Mouse (Mus musculus) myocyte (in vitro differentiated cells): ENCODE measurements around the gene Hivep2.

Source experiments
- CEBPB ChIP-seq: IDR thresholded peaks from 2 replicates; pipeline ENCODE4 v1.6.1; 2011; ENCODE audit warnings: mild to moderate bottlenecking, moderate library complexity; ENCODE audit not compliant: poor library complexity, insufficient read depth, severe bottlenecking
- MAX ChIP-seq: IDR thresholded peaks from one replicate; pipeline ENCODE4 v1.6.1; 2011; ENCODE audit warnings: low read depth, mild to moderate bottlenecking, control low read depth
- POLR2A ChIP-seq: IDR thresholded peaks from one replicate; pipeline ENCODE4 v1.6.1; 2011; ENCODE audit warnings: low read depth, mild to moderate bottlenecking, control low read depth, moderate library complexity; ENCODE audit not compliant: insufficient read length
- TCF12 ChIP-seq: IDR thresholded peaks from one replicate; pipeline ENCODE4 v1.6.1; 2011; ENCODE audit warnings: mild to moderate bottlenecking, control low read depth; ENCODE audit not compliant: poor library complexity, insufficient read depth, severe bottlenecking
- USF1 ChIP-seq: IDR thresholded peaks from one replicate; pipeline ENCODE4 v1.6.1; 2011; ENCODE audit warnings: low read depth, mild to moderate bottlenecking, control low read depth, moderate library complexity

DNA sequence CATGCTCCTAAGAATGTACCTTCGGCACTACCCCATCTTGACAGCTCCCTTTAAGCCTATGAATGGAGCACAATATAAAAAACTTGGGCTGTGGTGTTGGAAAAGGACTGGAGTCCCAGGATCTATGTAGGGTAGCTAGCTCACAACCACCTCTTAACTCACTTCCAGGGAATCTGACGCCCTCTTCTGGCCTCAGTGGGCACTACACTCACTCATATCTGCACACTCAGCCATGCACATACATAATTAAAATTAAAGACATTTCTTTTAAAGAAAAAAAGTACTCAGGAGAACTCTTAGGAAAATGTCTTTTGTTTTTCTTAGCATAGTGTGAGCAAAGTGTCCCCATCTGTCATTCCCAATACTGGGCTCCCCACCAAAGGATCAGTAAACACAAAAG is 81.1 kb downstream of the Hivep2 start:
- TF ChIP-seq POLR2A (no peak), CEBPB (no peak), TCF12 (no peak), MAX (no peak), USF1 (no peak)
